Comparison of ENCODE assay signal across 8 mouse cellular contexts in the genomic region with DNA sequence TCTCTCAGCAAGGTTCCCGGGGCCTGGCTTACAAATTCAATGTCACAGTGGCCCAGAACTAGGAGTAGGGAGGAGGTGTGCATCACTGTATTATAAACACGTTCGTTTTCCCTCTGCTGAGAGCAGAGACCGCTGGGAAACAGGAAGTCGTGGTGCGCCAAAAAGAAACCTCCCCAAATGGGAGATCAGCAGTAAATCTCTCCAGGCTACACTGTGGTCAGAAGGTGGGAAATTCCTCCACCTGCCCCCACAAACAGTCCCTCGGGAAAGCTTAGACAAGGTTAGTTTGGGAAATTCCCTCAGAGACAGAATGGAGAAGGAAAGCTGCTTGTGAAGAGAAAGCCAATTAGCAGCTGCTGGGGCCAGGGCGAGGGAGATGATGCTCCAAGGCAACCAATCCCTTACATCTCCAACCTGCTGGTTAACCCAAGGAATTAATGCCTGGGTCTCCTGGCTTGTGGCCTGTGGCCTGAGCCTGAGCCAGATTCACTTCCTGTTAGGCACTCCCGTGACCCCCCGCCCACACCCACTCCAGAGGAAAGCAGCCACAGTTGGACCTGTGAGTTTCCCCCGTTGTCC. TPM values are rescaled to one million over a fixed set of nuclear protein-coding genes. Genes with fewer than 3 reads are reported as not detected.
DNase-seq lines count a peak whose midpoint lies in the region; ATAC-seq and TF ChIP-seq lines count a peak whose summit lies in the region.

No protein-coding gene starts in this region.

- H3K4me2 ChIP-seq in lung, embryonic 15.5 days = peak overlapping the region; percentile 18; the same call in 1 of the 2 replicates

- no peaks in the 10 kb centered on the region for H3K27me3 ChIP-seq in kidney, adult 2 months (replicated peaks; ENCODE audit: control insufficient read depth, insufficient read depth, low read length)
- no peaks in the 10 kb centered on the region for H3K27me3 ChIP-seq in lung, embryonic 15.5 days
- H3K27me3 ChIP-seq in small intestine, adult 2 months (ENCODE audit: control insufficient read depth, insufficient read depth, low read length) = no peaks in the 10 kb centered on the region

- H3K36me3 ChIP-seq in kidney, adult 2 months (ENCODE audit: control insufficient read depth, insufficient read depth, low read length) = no peaks in the 10 kb centered on the region
- H3K36me3 ChIP-seq in lung, embryonic 15.5 days = no peaks in the 10 kb centered on the region
- no peaks in the 10 kb centered on the region for H3K36me3 ChIP-seq in small intestine, adult 2 months (ENCODE audit: control insufficient read depth, insufficient read depth, low read length)

- peaks cover 4% of the 10 kb centered on the region; the same call in 1 of the 2 replicates for H3K9me3 ChIP-seq in lung, embryonic 15.5 days

- H3K4me3 ChIP-seq in gastrocnemius, adult 2 months = peak overlapping the region; percentile 61
- no peak overlapping the region for H3K4me3 ChIP-seq in kidney, adult 2 months (ENCODE audit: insufficient read depth, low read depth, low read length)
- no peak overlapping the region for H3K4me3 ChIP-seq in lung, embryonic 15.5 days
- H3K4me3 ChIP-seq in small intestine, adult 2 months (ENCODE audit: low read depth, low read length) = no peak overlapping the region

- ATAC-seq in lung, embryonic 15.5 days (ENCODE audit: borderline replicate concordance, extremely low read depth, low FRiP score, low TSS enrichment) = 0 out of 2 replicates have a peak, but pooled peaks have one; percentile 24

- no peaks in the 10 kb centered on the region; the same call in 1 of the 2 replicates for H3K4me1 ChIP-seq in kidney, adult 2 months (ENCODE audit: control insufficient read depth, insufficient read depth, low read length)
- peaks cover 28% of the 10 kb centered on the region for H3K4me1 ChIP-seq in lung, embryonic 15.5 days
- H3K4me1 ChIP-seq in small intestine, adult 2 months (ENCODE audit: control insufficient read depth, insufficient read depth, insufficient read length, low read length) = peaks cover 12% of the 10 kb centered on the region

- no peak for TF ChIP-seq POLR2A in kidney, adult 2 months (IDR thresholded peaks at IDR 0.05; ENCODE audit: low read depth, low read length)
- no peak for TF ChIP-seq POLR2A in small intestine, adult 2 months (IDR thresholded peaks at IDR 0.05; ENCODE audit: low read depth, low read length)

- H3K27ac ChIP-seq in gastrocnemius, adult 2 months = peak overlapping the region; percentile 80
- H3K27ac ChIP-seq in kidney, adult 2 months (ENCODE audit: insufficient read depth, low read depth, low read length) = peak overlapping the region; percentile 13; the same call in 1 of the 2 replicates
- no peak overlapping the region; the same call in 1 of the 2 replicates for H3K27ac ChIP-seq in lung, embryonic 15.5 days
- peak overlapping the region; percentile 24 for H3K27ac ChIP-seq in small intestine, adult 2 months (ENCODE audit: insufficient read depth, low read depth, low read length)

- peak; percentile 26 for DNase-seq in right cerebral cortex, postnatal 14 days
- no peak for DNase-seq in right cerebral cortex, postnatal 36 days (ENCODE audit: low spot score in 2 of 2)
- DNase-seq in gastrocnemius, adult 2 months = peak; percentile 57
- DNase-seq in kidney, adult 2 months = peak; percentile 62
- DNase-seq in cerebellum, postnatal 25 days = no peak
- DNase-seq in cerebellum, postnatal 36 days = no peak

- H3K9ac ChIP-seq in lung, embryonic 15.5 days = no peak overlapping the region

- intact Hi-C loops in gastrocnemius, adult 2 months (cut with DNase I) = no loop called here

- TF ChIP-seq CTCF in gastrocnemius, adult 2 months (IDR thresholded peaks at IDR 0.05) = no peak
- no peak for TF ChIP-seq CTCF in kidney, adult 2 months (conservative IDR thresholded peaks at IDR 0.05; ENCODE audit: insufficient read depth, insufficient read length, low read depth, low read length)
- no peak for TF ChIP-seq CTCF in small intestine, adult 2 months (IDR thresholded peaks at IDR 0.05; ENCODE audit: extremely low read depth, insufficient read length, insufficient replicate concordance, low read depth, low read length)

- 28% methylated on average over 11 of the region's 11 CpGs for WGBS in kidney, adult 2 months
- WGBS in lung, embryonic 15.5 days = 32% methylated on average over 11 of the region's 11 CpGs
- WGBS in small intestine, adult 2 months = 35% methylated on average over 11 of the region's 11 CpGs

RNA-seq across cellular contexts. Expression of gene Peli1, which starts 57.2 kb away (rescaled TPM):
- total RNA-seq in gastrocnemius, adult 2 months (2021) = 10 to 100 TPM; 12.0 to 12.1 TPM
- 8.5 and 8.8 TPM in 2 replicates for polyA plus RNA-seq in kidney, adult 2 months (2012; rRNA removed)
- 51.3 and 55.3 TPM in 2 replicates for polyA plus RNA-seq in lung, embryonic 15.5 days (2015; fragmentation: Nextera tagmentation; extraction: Ambion mirVana)
- 35.2 and 113 TPM in 2 replicates for polyA plus RNA-seq in small intestine, adult 2 months (2012; rRNA removed)

Comparison
In these comparisons a context has a peak if more than half of its experiments do, and no peak if none do; other contexts are left out.
1. DNase-seq: peak in right cerebral cortex, postnatal 14 days (single experiment), gastrocnemius, adult 2 months (single experiment) and kidney, adult 2 months (single experiment); none in right cerebral cortex, postnatal 36 days (0 of 2), cerebellum, postnatal 25 days (0 of 2) and cerebellum, postnatal 36 days (0 of 2).